Mouse (Mus musculus) G1E (cell line): ENCODE measurements at regions not wholly inside any gene's neighbourhood (a gene's known extent, or its start where the extent isn't known, plus 50 kb on each side); places are given as distances from the start of the nearest gene placed in this dataset.
A peak's percentile ranks its signal among the peaks of the same experiment; 100 is the strongest.

Experiments used
- ATAC-seq: 2 replicates; pipeline ENCODE4 v1.8.0; 2016; ENCODE audit warnings: mild to moderate bottlenecking; ENCODE audit not compliant: insufficient number of reproducible peaks, poor library complexity, low FRiP score, severe bottlenecking; ENCODE audit errors: extremely low read depth
- DNase-seq: peaks from one replicate; pipeline ENCODE4 v3.0.0; 2012; ENCODE audit warnings: low spot score
- H3K27me3 ChIP-seq: 2 replicates; pipeline ENCODE4 v1.6.1; 2012; ENCODE audit warnings: mild to moderate bottlenecking, low read length, inconsistent platforms; ENCODE audit not compliant: insufficient read depth
- H3K36me3 ChIP-seq: replicated peaks from 2 replicates; pipeline ENCODE3; 2012; ENCODE audit warnings: mild to moderate bottlenecking, inconsistent platforms
- H3K4me1 ChIP-seq: 2 replicates; pipeline ENCODE4 v1.6.1; 2012; ENCODE audit warnings: low read depth, low read length, inconsistent platforms, mixed read lengths; ENCODE audit not compliant: insufficient read depth
- H3K4me3 ChIP-seq: 2 replicates; pipeline ENCODE4 v1.5.1; 2012; ENCODE audit warnings: low read depth, mild to moderate bottlenecking, inconsistent platforms, low read length, moderate library complexity, mixed read lengths
- H3K9me3 ChIP-seq: replicated peaks from 2 replicates; pipeline ENCODE4 v1.6.1; 2012; ENCODE audit warnings: inconsistent platforms
- CTCF ChIP-seq: IDR thresholded peaks from 2 replicates; pipeline ENCODE4 v1.5.1; 2012; ENCODE audit warnings: low read depth, low read length, inconsistent platforms, mixed read lengths
- GATA1 ChIP-seq: IDR thresholded peaks from 2 replicates; pipeline ENCODE4 v1.6.1; 2012; ENCODE audit warnings: borderline replicate concordance, low read length, inconsistent platforms, mixed read lengths
- GATA2 ChIP-seq: IDR thresholded peaks from 2 replicates; pipeline ENCODE4 v1.6.1; 2012; ENCODE audit warnings: low read depth, low read length, inconsistent platforms, borderline replicate concordance
- POLR2AphosphoS5 ChIP-seq: IDR thresholded peaks from 2 replicates; pipeline ENCODE4 v1.6.1; 2012; ENCODE audit warnings: low read depth, low read length, inconsistent platforms; ENCODE audit not compliant: insufficient replicate concordance
- TAL1 ChIP-seq: conservative IDR thresholded peaks from 2 replicates; pipeline ENCODE4 v1.6.1; 2012; ENCODE audit warnings: low read depth, low read length, inconsistent platforms, mixed read lengths

GRCm38 (mm10) chr1:184436387-184436786 lies 296.0 kb downstream of the Hlx start:
- ATAC-seq (no peak), DNase-seq (no peak)
- H3K4me1 ChIP-seq = no peaks in the 10 kb centered on the region
- H3K9me3 ChIP-seq = peaks cover 10% of the 10 kb centered on the region
- TF ChIP-seq GATA1 (no peak), POLR2AphosphoS5 (no peak), GATA2 (no peak), TAL1 (no peak), CTCF (no peak)
- no peak overlapping the region for H3K4me3 ChIP-seq
- H3K27me3 ChIP-seq = no peaks in the 10 kb centered on the region
- H3K36me3 ChIP-seq = no peaks in the 10 kb centered on the region

GRCm38 (mm10) chr1:184428612-184429011 lies 303.8 kb downstream of the Hlx start:
- ATAC-seq = no peak
- Histone ChIP-seq H3K27me3 (no peaks in the 10 kb centered on the region), H3K9me3 (peaks cover 24% of the 10 kb centered on the region), H3K4me3 (no peak overlapping the region), H3K4me1 (no peaks in the 10 kb centered on the region), H3K36me3 (no peaks in the 10 kb centered on the region)
- TF ChIP-seq TAL1 = no peak
- no peak for TF ChIP-seq CTCF
- TF ChIP-seq GATA1 = no peak
- no peak for TF ChIP-seq POLR2AphosphoS5
- no peak for TF ChIP-seq GATA2
- DNase-seq = no peak

GRCm38 (mm10) chr1:184428035-184428434 lies 304.4 kb downstream of the Hlx start:
- Histone ChIP-seq H3K9me3 (peaks cover 24% of the 10 kb centered on the region), H3K27me3 (no peaks in the 10 kb centered on the region), H3K4me1 (no peaks in the 10 kb centered on the region), H3K4me3 (0 out of 2 replicates have a peak overlapping the region, but pooled peaks have one; percentile 20), H3K36me3 (no peaks in the 10 kb centered on the region)
- ATAC-seq = no peak
- DNase-seq = no peak
- TF ChIP-seq TAL1 = no peak
- TF ChIP-seq CTCF = no peak
- TF ChIP-seq POLR2AphosphoS5 = no peak
- TF ChIP-seq GATA1 = no peak
- no peak for TF ChIP-seq GATA2

- ATAC-seq (no peak), DNase-seq (no peak)
- H3K9me3 ChIP-seq = peaks cover 24% of the 10 kb centered on the region
- no peaks in the 10 kb centered on the region for H3K27me3 ChIP-seq
- TF ChIP-seq GATA1 = no peak
- TF ChIP-seq CTCF = no peak
- TF ChIP-seq GATA2 = no peak
- TF ChIP-seq POLR2AphosphoS5 = no peak
- no peak for TF ChIP-seq TAL1
- H3K36me3 ChIP-seq = no peaks in the 10 kb centered on the region
- no peak overlapping the region for H3K4me3 ChIP-seq
- H3K4me1 ChIP-seq = no peaks in the 10 kb centered on the region
These were observed 306.7 kb downstream of the Hlx start for GRCm38 (mm10) chr1:184425694-184426093.

- H3K4me3 ChIP-seq = no peak overlapping the region
These were observed 308.4 kb downstream of the Hlx start for GRCm38 (mm10) chr1:184424035-184424434.

GRCm38 (mm10) chr1:184412596-184412995 lies 319.8 kb downstream of the Hlx start:
- Histone ChIP-seq H3K9me3 (peaks cover 35% of the 10 kb centered on the region), H3K36me3 (no peaks in the 10 kb centered on the region), H3K4me1 (no peaks in the 10 kb centered on the region), H3K27me3 (no peaks in the 10 kb centered on the region), H3K4me3 (no peak overlapping the region)
- no peak for TF ChIP-seq CTCF
- TF ChIP-seq GATA2 = no peak
- no peak for TF ChIP-seq TAL1
- no peak for TF ChIP-seq GATA1
- no peak for TF ChIP-seq POLR2AphosphoS5
- ATAC-seq (no peak), DNase-seq (no peak)

More at GRCm38 (mm10) chr1:184424035-184424434, 308.4 kb downstream of the Hlx start:
- Histone ChIP-seq H3K9me3 (peaks cover 19% of the 10 kb centered on the region), H3K27me3 (no peaks in the 10 kb centered on the region), H3K4me1 (no peaks in the 10 kb centered on the region), H3K36me3 (no peaks in the 10 kb centered on the region)
- no peak for DNase-seq
- no peak for TF ChIP-seq TAL1
- TF ChIP-seq CTCF = no peak
- TF ChIP-seq GATA2 = no peak
- TF ChIP-seq POLR2AphosphoS5 = no peak
- TF ChIP-seq GATA1 = no peak
- ATAC-seq = no peak

- TF ChIP-seq GATA1 (no peak), CTCF (no peak), GATA2 (no peak), POLR2AphosphoS5 (no peak), TAL1 (no peak)
- H3K27me3 ChIP-seq = no peaks in the 10 kb centered on the region
- H3K36me3 ChIP-seq = no peaks in the 10 kb centered on the region
- peaks cover 41% of the 10 kb centered on the region for H3K9me3 ChIP-seq
- no peak for ATAC-seq
- no peak overlapping the region for H3K4me3 ChIP-seq
- H3K4me1 ChIP-seq = no peaks in the 10 kb centered on the region
- no peak for DNase-seq
These were observed 321.4 kb downstream of the Hlx start for GRCm38 (mm10) chr1:184411066-184411465.
